Mouse (Mus musculus): ENCODE results near the gene Matn4. TPM values are rescaled to one million over a fixed set of nuclear protein-coding genes. Genes with fewer than 3 reads are reported as not detected.

Gene Matn4
- polyA plus RNA-seq (2012; rRNA removed; ENCODE audit: low replicate concordance), result 0.81 and 1.6 TPM in 2 replicates

DNA sequence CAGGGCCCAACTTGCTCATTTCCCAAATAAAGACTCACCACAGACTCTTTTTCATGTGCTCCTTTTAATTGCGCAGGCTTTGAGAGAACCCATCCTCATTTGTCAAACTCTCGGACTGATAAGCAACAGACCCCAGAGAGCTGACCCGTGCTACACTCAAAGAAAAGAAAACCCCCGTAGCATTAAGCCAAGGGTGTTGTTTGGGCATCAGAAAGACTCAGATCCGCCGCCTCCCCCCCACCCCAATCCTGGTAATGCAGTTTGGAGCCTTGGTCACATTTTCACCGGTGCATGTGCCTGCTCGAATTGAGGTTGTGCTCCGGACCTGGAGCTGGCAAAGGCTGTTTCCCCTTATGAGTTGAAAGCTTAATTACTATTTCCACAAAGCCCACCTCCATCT, at the start of gene Matn4:
Matn4 (minus strand) TSS at position 101 of the 400 bp plus-strand sequence.

DNA sequence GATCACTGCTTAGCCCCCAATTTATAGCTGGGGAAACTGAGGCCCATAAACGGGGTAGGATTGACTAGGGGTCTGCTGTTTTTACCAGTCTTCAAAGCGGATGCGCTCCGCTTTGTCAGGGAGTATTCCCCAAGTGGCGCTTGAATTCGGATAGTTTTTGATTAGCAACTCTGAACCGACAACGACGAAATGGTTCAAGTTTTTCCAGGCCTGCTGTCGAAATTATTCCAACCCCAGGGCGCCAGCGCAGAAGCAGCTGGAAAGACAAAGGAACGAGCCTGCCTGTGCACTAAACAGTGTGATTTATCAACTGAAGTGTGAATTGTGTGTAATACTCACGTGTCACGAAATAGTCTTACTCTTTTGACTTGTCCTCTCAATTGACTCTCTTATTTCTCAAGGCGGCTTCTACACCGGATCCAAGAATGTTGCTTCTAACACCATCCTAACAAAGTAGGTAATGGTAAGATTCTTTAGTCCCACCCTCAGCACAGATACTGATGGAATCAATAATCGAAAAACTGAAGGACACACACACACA, 38.6 kb upstream of the Matn4 start, which contains the start of gene Sdc4:
Sdc4 (minus strand) TSS at position 428 of the 541 bp plus-strand sequence.

DNA sequence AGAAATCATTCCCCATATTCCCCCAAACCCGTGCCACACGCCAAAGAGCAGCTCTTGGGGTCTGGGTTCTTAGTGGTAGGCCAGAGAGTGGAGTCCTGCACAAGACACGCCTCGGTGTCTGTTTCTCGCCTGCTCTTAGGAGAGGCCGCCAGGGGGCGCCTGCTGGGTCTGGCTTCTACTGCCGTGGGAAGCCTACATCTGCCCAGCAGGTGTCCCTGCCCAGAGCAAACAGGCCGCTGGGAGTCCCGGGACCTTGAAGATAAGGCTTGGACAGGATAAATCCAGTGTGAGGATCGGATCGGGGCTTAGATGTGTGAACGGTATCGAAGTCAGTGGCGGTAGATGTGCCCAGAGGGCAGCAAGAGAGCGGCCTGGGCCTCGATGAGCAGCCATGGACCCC, 2.1 kb downstream of the Matn4 start, which contains the start of gene Rbpjl:
Rbpjl (plus strand) TSS at position 236 of the 400 bp plus-strand sequence.

DNA sequence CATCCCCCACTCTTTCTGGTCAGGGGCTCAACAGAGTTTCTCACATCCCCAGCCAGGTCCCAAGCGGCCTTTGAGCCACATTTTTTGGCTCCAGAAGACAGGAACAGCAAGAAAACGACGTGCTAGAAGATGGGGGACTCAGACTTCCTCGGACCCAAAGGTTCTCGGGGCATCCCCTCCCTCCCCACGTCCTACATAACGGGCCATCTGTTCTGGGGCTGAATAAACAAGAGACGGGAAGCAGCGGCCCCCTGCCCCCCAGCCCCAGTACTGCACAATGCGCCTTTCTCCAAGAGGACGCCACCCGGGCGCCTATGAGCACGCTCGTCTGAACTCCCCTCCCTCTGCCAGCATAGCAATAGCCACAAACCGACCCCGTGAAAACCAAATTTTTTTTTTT, 15.9 kb downstream of the Matn4 start, which contains the start of gene Slpi:
Slpi (minus strand) TSS at position 76 of the 400 bp plus-strand sequence.

Other genes starting within 250 kb of the Matn4 start
- gene Kcns1, start 234.0 kb downstream of the Matn4 start, polyA plus RNA-seq (2012; rRNA removed; ENCODE audit: low replicate concordance), result 0.11 TPM in 1 of 2 replicates, not detected in the other
- not detected in 2 replicates for gene Wfdc5, start 222.4 kb downstream of the Matn4 start, polyA plus RNA-seq (2012; rRNA removed; ENCODE audit: low replicate concordance)
- gene Wfdc12, start 214.6 kb downstream of the Matn4 start, polyA plus RNA-seq (2012; rRNA removed; ENCODE audit: low replicate concordance), result not detected in 2 replicates
- gene Wfdc15a, start 205.0 kb downstream of the Matn4 start, polyA plus RNA-seq (2012; rRNA removed; ENCODE audit: low replicate concordance), result not detected in 2 replicates
- 0.31 and 2.6 TPM in 2 replicates for gene Wfdc15b, start 183.5 kb downstream of the Matn4 start, polyA plus RNA-seq (2012; rRNA removed; ENCODE audit: low replicate concordance)
- not detected in 2 replicates for gene Svs2, start 166.7 kb downstream of the Matn4 start, polyA plus RNA-seq (2012; rRNA removed; ENCODE audit: low replicate concordance)
- gene Svs3b, start 148.5 kb downstream of the Matn4 start, polyA plus RNA-seq (2012; rRNA removed; ENCODE audit: low replicate concordance), result not detected in 2 replicates
- not detected in 2 replicates for gene Svs4, start 126.7 kb downstream of the Matn4 start, polyA plus RNA-seq (2012; rRNA removed; ENCODE audit: low replicate concordance)
- not detected in 2 replicates for gene Svs3a, start 115.9 kb downstream of the Matn4 start, polyA plus RNA-seq (2012; rRNA removed; ENCODE audit: low replicate concordance)
- gene Svs6, start 88.4 kb downstream of the Matn4 start, polyA plus RNA-seq (2012; rRNA removed; ENCODE audit: low replicate concordance), result not detected in 2 replicates
- not detected in 2 replicates for gene Svs5, start 72.4 kb downstream of the Matn4 start, polyA plus RNA-seq (2012; rRNA removed; ENCODE audit: low replicate concordance)
- gene Slpi, start 16.1 kb downstream of the Matn4 start, polyA plus RNA-seq (2012; rRNA removed; ENCODE audit: low replicate concordance), result 9.0 and 13.9 TPM in 2 replicates
- 0.17 and 70.7 TPM in 2 replicates for gene Rbpjl, start 2.0 kb downstream of the Matn4 start, polyA plus RNA-seq (2012; rRNA removed; ENCODE audit: low replicate concordance)
- 26.7 and 44.6 TPM in 2 replicates for gene Sdc4, start 38.7 kb upstream of the Matn4 start, polyA plus RNA-seq (2012; rRNA removed; ENCODE audit: low replicate concordance)
- gene Sys1, start 51.8 kb upstream of the Matn4 start, polyA plus RNA-seq (2012; rRNA removed; ENCODE audit: low replicate concordance), result 289 and 485 TPM in 2 replicates
- 34.5 and 97.9 TPM in 2 replicates for gene Gm20458, start 55.8 kb upstream of the Matn4 start, polyA plus RNA-seq (2012; rRNA removed; ENCODE audit: low replicate concordance)
- not detected in 2 replicates for gene Trp53tg5, start 68.6 kb upstream of the Matn4 start, polyA plus RNA-seq (2012; rRNA removed; ENCODE audit: low replicate concordance)
- gene Dbndd2, start 80.9 kb upstream of the Matn4 start, polyA plus RNA-seq (2012; rRNA removed; ENCODE audit: low replicate concordance), result 59.4 and 113 TPM in 2 replicates
- 196 and 283 TPM in 2 replicates for gene Pigt, start 92.4 kb upstream of the Matn4 start, polyA plus RNA-seq (2012; rRNA removed; ENCODE audit: low replicate concordance)
- 2.4 and 68.3 TPM in 2 replicates for gene Wfdc2, start 157.3 kb upstream of the Matn4 start, polyA plus RNA-seq (2012; rRNA removed; ENCODE audit: low replicate concordance)
- not detected in 2 replicates for gene Spint3, start 168.3 kb upstream of the Matn4 start, polyA plus RNA-seq (2012; rRNA removed; ENCODE audit: low replicate concordance)
- not detected in 2 replicates for gene Wfdc6a, start 180.3 kb upstream of the Matn4 start, polyA plus RNA-seq (2012; rRNA removed; ENCODE audit: low replicate concordance)
- not detected in 2 replicates for gene Eppin, start 188.4 kb upstream of the Matn4 start, polyA plus RNA-seq (2012; rRNA removed; ENCODE audit: low replicate concordance)
- not detected in 2 replicates for gene Wfdc6b, start 208.4 kb upstream of the Matn4 start, polyA plus RNA-seq (2012; rRNA removed; ENCODE audit: low replicate concordance)
- not detected in 2 replicates for gene Wfdc8, start 208.5 kb upstream of the Matn4 start, polyA plus RNA-seq (2012; rRNA removed; ENCODE audit: low replicate concordance)
- gene Wfdc16, start 233.6 kb upstream of the Matn4 start, polyA plus RNA-seq (2012; rRNA removed; ENCODE audit: low replicate concordance), result 0.16 TPM in 1 of 2 replicates, not detected in the other